Mouse (Mus musculus) bone marrow, adult 2 months (tissue): ENCODE measurements around the gene Slc36a2.

Experiments used
- CTCF ChIP-seq: fragments of 200-500 bp; IDR thresholded peaks from 2 replicates; pipeline ENCODE4 v1.5.1; 2011; ENCODE audit warnings: low read length, control low read depth; ENCODE audit not compliant: control insufficient read depth, insufficient read depth
- POLR2A ChIP-seq: fragments of 200-500 bp; IDR thresholded peaks from 2 replicates; pipeline ENCODE4 v1.6.1; 2011; ENCODE audit warnings: low read depth, mild to moderate bottlenecking, control low read depth, low read length, borderline replicate concordance; ENCODE audit not compliant: control insufficient read depth

DNA sequence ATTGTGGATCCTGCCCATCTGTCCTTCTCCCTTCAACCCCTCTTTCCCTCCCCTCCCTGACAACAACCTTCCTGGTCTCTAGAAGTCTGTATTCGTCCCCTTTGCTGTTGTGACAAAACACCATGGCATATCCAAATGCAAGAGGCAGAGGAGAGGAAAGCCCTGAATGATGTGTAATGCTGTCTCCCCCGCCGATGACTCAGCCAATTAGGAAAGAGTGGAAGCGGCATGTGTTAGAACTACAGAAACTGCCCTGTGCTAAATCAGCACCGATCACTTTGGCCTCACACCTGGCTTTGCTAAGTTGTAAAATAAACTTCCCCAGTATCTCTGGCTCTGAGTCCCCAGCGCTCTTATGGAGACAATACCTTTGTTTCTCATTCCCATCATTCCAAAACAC, 12.2 kb upstream of the Slc36a2 start:
- TF ChIP-seq CTCF = no peak
- no peak for TF ChIP-seq POLR2A
